Mouse (Mus musculus): ENCODE results near the gene Gm21454.
"Not testable (repeated sequence)": the region's sequence is repeated elsewhere in the genome, so short reads cannot be mapped to it uniquely, and the experiment has no call there.

Gm21454 gene

GRCm38 (mm10) chrY:13252091-13252490 is at the start of gene Gm21454, which contains the start of gene Gm21440:
TSS of gene Gm21454 (plus strand) at chrY:13252442.
TSS of gene Gm21440 (plus strand) at chrY:13252391.
- not testable (repeated sequence) for DNase-seq (ENCODE audit: inconsistent age in 2 of 2, low spot score in 1 of 2)

- not testable (repeated sequence) for DNase-seq (ENCODE audit: inconsistent age in 2 of 2, low spot score in 1 of 2)
Observed at GRCm38 (mm10) chrY:13223828-13224227, 28.4 kb upstream of the Gm21454 start, which contains the start of gene Gm21828. TSS of gene Gm21828 (minus strand) at chrY:13223928.

GRCm38 (mm10) chrY:13348963-13349362 is 96.7 kb downstream of the Gm21454 start, which contains the start of gene Gm21725:
TSS of gene Gm21725 (minus strand) at chrY:13349063.
- not testable (repeated sequence) for DNase-seq (ENCODE audit: inconsistent age in 2 of 2, low spot score in 1 of 2)

Data from adrenal gland, adult (tissue).